Mouse (Mus musculus) embryonic facial prominence, embryonic 12.5 days (tissue): ENCODE results near the gene Hist1h3e. TPM values are rescaled to one million over a fixed set of nuclear protein-coding genes. Genes with fewer than 3 reads are reported as not detected.
A peak's percentile ranks its signal among the peaks of the same experiment; 100 is the strongest.
"Not testable (repeated sequence)": the region's sequence is repeated elsewhere in the genome, so short reads cannot be mapped to it uniquely, and the experiment has no call there.

Experiments
- ATAC-seq: fragments of 200-750 bp; cut with Nextera tagmentation; 2 replicates; pipeline ENCODE4 v1.8.0; 2017; ENCODE audit not compliant: insufficient number of reproducible peaks, insufficient read depth, low FRiP score, low TSS enrichment
- H3K27ac ChIP-seq: fragments of 300-500 bp; sonication (generic); 2 replicates; pipeline ENCODE4 v1.5.1; 2016; ENCODE audit warnings: mild to moderate bottlenecking
- H3K27me3 ChIP-seq: fragments of 300-500 bp; sonication (generic); 2 replicates; pipeline ENCODE4 v1.6.1; 2016; ENCODE audit warnings: mild to moderate bottlenecking, moderate library complexity
- H3K36me3 ChIP-seq: fragments of 300-500 bp; sonication (generic); 2 replicates; pipeline ENCODE4 v1.6.1; 2016; ENCODE audit warnings: mild to moderate bottlenecking
- H3K4me1 ChIP-seq: fragments of 300-500 bp; sonication (generic); 2 replicates; pipeline ENCODE4 v1.6.1; 2016
- H3K4me2 ChIP-seq: fragments of 300-500 bp; sonication (generic); replicated peaks from 2 replicates; pipeline ENCODE4 v1.6.1; 2016; ENCODE audit warnings: mild to moderate bottlenecking, moderate library complexity
- H3K4me3 ChIP-seq: fragments of 300-500 bp; sonication (generic); 2 replicates; pipeline ENCODE4 v1.5.1; 2016; ENCODE audit warnings: mild to moderate bottlenecking
- H3K9ac ChIP-seq: fragments of 300-500 bp; sonication (generic); 2 replicates; pipeline ENCODE4 v1.6.1; 2016; ENCODE audit warnings: mild to moderate bottlenecking, moderate library complexity
- H3K9me3 ChIP-seq: fragments of 300-500 bp; sonication (generic); 2 replicates; pipeline ENCODE4 v1.6.1; 2016; ENCODE audit warnings: mild to moderate bottlenecking, moderate library complexity
- WGBS: fragments of 180-500 bp; shearing (Covaris S2); methylation state at CpG from one replicate; pipeline ENCODE4 v1.1.7; 2016; 5-methylcytosine and 5-hydroxymethylcytosine counted together
- polyA plus RNA-seq: library from polyadenylated mRNA; unstranded; fragments of >200 nt; fragmentation: Nextera tagmentation; extraction: Ambion mirVana; gene quantifications from 2 replicates; pipeline ENCODE4 v1.2.1, GENCODE M21; 2016

Hist1h3e gene
- polyA plus RNA-seq = 9.5 and 9.6 TPM in 2 replicates

DNA sequence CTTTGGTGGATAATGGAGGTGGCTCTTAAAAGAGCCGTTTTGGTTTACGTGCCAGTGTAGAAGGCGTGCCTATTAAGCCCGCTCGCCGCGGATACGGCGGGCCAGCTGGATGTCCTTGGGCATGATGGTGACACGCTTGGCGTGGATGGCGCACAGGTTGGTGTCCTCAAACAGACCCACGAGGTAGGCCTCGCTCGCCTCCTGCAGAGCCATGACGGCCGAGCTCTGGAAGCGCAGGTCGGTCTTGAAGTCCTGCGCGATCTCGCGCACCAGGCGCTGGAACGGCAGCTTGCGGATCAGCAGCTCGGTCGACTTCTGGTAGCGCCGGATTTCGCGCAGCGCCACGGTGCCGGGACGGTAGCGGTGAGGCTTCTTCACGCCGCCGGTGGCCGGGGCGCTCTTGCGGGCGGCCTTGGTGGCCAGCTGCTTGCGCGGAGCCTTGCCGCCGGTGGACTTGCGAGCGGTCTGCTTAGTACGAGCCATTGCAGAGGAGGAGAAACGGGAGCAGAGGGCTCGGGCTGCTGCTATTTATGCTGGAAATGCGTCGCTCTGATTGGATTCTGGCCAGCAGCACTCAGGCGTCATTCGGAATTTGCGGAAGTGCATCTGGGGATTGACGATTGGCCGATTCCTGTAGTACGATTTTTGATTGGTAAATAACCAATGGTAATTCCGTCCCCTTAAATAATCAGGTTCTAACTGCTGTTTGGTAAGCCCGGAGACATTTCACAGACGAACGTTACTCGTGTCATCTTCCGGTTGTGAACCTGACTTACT is at the start of gene Hist1h3e:
Hist1h3e (minus strand) TSS at position 487 of the 777 bp plus-strand sequence.
- ATAC-seq = peak; percentile 97
- H3K9me3 ChIP-seq, H3K4me1 ChIP-seq, H3K27me3 ChIP-seq, H3K36me3 ChIP-seq: not testable (repeated sequence)
- H3K4me3 ChIP-seq = peak within 1 kb of the TSS; percentile 40
- peak within 1 kb of the TSS; percentile 74 for H3K4me2 ChIP-seq
- peak within 1 kb of the TSS; percentile 48 for H3K9ac ChIP-seq
- peak within 1 kb of the TSS; percentile 98 for H3K27ac ChIP-seq
- WGBS = under 1% methylated on average over 62 of the region's 67 CpGs

DNA sequence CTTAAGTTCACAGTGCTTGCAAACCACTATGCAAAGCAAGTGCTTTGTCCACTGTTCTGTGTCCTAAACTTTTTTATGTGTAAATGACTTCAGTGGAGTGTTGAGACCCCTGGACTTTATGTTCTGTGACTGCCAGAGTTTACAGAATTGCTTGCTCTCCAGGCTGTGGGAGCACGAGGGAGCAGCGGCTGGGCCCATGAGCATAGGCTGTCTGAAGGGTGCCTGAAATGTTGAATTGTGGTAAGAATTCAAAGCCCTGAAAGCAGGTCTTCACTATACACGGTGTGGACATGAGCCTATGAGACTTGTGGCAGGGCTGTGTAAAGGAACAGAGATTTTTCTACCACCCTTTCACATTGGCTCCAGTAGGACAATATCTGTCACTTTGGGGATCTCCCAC is 49.5 kb upstream of the Hist1h3e start:
- H3K27ac ChIP-seq = no peak overlapping the region
- WGBS = 89% methylated on average over 3 of the region's 3 CpGs

DNA sequence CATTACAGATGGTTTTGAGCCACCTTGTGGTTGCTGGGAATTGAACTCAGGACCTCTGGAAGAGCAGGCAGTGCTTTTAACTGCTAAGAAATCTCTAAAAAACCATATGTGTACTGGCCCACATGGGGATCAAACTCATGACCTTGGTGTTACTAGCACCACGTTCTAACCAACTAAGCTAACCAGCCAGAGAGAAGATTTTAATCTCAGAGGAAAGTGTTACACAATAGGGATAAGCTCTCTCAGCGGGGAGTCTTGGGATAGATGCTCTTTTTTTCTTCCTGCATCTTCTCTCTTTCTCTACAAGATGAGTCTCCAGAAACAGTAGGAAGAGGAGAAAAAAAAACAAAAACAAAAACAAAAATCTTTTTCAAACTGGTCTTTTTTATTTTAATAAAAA is 48.2 kb upstream of the Hist1h3e start:
- no peaks in the 10 kb centered on the region for H3K9me3 ChIP-seq
- H3K4me3 ChIP-seq = no peak overlapping the region
- H3K9ac ChIP-seq = no peak overlapping the region
- no peak overlapping the region for H3K4me2 ChIP-seq
- H3K36me3 ChIP-seq = no peaks in the 10 kb centered on the region
- H3K27ac ChIP-seq = no peak overlapping the region
- no peaks in the 10 kb centered on the region for H3K27me3 ChIP-seq
- no peaks in the 10 kb centered on the region for H3K4me1 ChIP-seq
- no peak for ATAC-seq
- WGBS = 65% methylated on average over 2 of the region's 2 CpGs

More for the DNA sequence above, 49.5 kb upstream of the Hist1h3e start:
- Histone ChIP-seq H3K4me3 (no peak overlapping the region), H3K9me3 (no peaks in the 10 kb centered on the region), H3K4me1 (no peaks in the 10 kb centered on the region), H3K27me3 (no peaks in the 10 kb centered on the region), H3K4me2 (no peak overlapping the region), H3K36me3 (no peaks in the 10 kb centered on the region), H3K9ac (no peak overlapping the region)
- ATAC-seq = no peak

DNA sequence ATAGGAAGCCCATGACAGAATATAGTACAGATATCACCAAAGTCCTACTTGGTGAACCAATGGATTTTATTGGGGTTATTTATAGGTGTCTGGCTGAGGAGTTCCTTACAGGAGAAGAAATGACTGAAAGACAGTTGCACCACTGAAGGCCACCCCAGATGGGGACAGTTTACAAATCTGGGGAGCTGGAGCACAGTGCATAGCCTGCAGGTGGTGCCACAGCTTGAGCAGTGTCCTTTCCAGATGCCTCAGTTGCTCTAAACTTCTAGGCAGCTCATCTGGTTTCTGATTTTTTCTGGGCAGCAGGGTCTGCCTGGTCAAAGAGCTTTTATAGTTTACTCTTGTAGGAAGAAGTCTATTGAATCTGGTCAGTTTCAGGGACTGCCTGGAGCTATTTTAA is 47.7 kb upstream of the Hist1h3e start:
- Histone ChIP-seq H3K36me3 (no peaks in the 10 kb centered on the region), H3K27me3 (no peaks in the 10 kb centered on the region), H3K9me3 (no peaks in the 10 kb centered on the region), H3K9ac (no peak overlapping the region), H3K4me1 (no peaks in the 10 kb centered on the region), H3K4me3 (no peak overlapping the region), H3K4me2 (no peak overlapping the region), H3K27ac (no peak overlapping the region)
- no peak for ATAC-seq

DNA sequence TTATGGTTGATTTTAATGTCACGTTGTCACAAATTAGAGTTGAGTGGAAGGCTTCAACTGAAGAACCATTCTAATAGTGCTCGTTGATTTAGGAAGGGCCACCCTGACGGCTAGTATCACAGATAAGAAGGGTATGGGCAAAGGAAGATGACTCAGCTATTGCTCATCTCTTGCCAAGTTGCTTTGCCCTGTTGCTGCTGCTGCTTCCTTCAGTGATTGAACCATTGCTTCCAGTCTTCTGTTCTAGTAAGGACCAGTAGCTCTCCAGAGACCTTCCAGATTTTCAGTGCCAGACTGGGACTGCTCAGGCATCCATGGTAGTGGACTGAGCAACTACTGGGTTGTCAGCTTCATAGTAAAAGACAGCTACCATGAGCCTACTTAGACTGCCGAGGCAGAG is 47.0 kb upstream of the Hist1h3e start:
- ATAC-seq = no peak
- no peak overlapping the region for H3K4me3 ChIP-seq
- H3K4me1 ChIP-seq = no peaks in the 10 kb centered on the region
- WGBS = 84% methylated on average over 4 of the region's 4 CpGs
- no peak overlapping the region for H3K27ac ChIP-seq
- no peak overlapping the region for H3K9ac ChIP-seq
- H3K27me3 ChIP-seq = no peaks in the 10 kb centered on the region
- H3K4me2 ChIP-seq = no peak overlapping the region
- no peaks in the 10 kb centered on the region for H3K9me3 ChIP-seq
- H3K36me3 ChIP-seq = no peaks in the 10 kb centered on the region

DNA sequence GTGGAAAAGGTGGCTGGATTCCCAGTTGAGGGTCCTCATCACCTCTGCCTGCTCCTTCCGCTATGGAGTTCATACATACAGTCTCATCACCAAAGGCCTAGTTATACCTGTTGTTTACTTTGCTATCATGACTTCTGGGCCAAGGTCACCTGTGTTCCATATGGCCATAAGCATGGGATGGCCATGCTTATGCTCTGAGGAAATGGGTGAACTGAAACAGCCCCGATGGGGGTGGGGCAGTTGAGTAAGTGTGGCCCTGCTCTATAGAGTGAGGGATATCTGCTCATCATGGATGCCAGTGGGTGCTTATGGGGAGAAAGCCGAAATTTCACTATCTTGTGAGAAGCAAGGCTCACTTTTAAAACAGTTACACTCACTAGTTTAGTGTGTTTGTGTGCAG is 42.9 kb upstream of the Hist1h3e start:
- H3K27ac ChIP-seq = no peak overlapping the region
- H3K4me2 ChIP-seq = no peak overlapping the region
- no peaks in the 10 kb centered on the region for H3K36me3 ChIP-seq
- ATAC-seq = no peak
- no peak overlapping the region for H3K9ac ChIP-seq
- H3K27me3 ChIP-seq = no peaks in the 10 kb centered on the region
- H3K4me1 ChIP-seq = no peaks in the 10 kb centered on the region
- H3K9me3 ChIP-seq = no peaks in the 10 kb centered on the region
- no peak overlapping the region for H3K4me3 ChIP-seq
- 90% methylated on average over 3 of the region's 3 CpGs for WGBS

DNA sequence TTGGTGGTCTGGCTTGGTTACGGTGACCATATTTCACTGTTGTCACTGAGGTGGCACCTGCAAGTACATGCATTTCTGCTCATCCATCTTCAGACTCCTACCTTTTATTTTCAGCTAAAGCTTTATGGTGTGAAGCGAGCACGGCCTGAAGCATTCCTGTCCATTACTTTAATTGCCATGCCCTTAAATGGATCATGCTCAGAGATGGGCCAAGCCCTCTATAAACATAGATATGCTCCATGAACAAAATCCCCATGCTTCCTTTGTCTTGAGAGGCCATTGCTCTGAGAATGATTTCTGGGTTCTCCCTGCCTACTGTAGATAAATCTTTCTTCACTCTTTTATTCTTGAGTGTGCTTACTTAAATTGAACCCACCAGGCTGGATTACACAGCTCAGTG is 42.3 kb upstream of the Hist1h3e start:
- Histone ChIP-seq H3K4me3 (no peak overlapping the region), H3K36me3 (no peaks in the 10 kb centered on the region), H3K4me1 (no peaks in the 10 kb centered on the region), H3K9me3 (no peaks in the 10 kb centered on the region), H3K4me2 (no peak overlapping the region), H3K27me3 (no peaks in the 10 kb centered on the region), H3K27ac (no peak overlapping the region), H3K9ac (no peak overlapping the region)
- 89% methylated on average over 3 of the region's 3 CpGs for WGBS
- ATAC-seq = no peak

DNA sequence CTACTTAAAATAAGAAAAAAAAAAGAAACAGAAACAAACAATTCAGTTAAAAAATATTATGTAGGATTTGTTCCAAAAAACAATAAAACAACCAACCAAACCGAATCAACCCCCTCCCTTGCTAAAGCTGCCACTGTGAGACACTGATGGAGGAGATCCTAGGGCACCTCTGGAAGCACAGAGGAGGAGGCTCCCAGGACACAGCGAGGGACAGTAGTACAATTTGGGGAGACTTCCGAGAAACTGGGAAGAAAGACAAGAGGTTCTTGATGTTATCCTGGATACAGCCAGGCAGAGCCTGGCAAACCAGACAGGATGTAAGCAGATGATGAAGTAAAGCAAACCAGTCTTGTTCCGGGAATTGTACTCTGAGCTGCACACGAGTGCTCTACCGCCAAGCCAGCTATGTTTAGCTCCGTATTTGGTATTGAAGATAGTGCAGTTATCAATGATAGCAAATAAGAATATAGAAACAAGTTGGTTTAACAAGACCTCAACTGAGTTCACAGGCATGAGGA is 41.1 kb upstream of the Hist1h3e start:
- no peaks in the 10 kb centered on the region for H3K36me3 ChIP-seq
- WGBS = 81% methylated on average over 7 of the region's 7 CpGs
- H3K9ac ChIP-seq = no peak overlapping the region
- no peaks in the 10 kb centered on the region for H3K27me3 ChIP-seq
- H3K9me3 ChIP-seq = no peaks in the 10 kb centered on the region
- H3K27ac ChIP-seq = no peak overlapping the region
- no peak for ATAC-seq
- no peaks in the 10 kb centered on the region for H3K4me1 ChIP-seq
- H3K4me3 ChIP-seq = no peak overlapping the region
- no peak overlapping the region for H3K4me2 ChIP-seq

DNA sequence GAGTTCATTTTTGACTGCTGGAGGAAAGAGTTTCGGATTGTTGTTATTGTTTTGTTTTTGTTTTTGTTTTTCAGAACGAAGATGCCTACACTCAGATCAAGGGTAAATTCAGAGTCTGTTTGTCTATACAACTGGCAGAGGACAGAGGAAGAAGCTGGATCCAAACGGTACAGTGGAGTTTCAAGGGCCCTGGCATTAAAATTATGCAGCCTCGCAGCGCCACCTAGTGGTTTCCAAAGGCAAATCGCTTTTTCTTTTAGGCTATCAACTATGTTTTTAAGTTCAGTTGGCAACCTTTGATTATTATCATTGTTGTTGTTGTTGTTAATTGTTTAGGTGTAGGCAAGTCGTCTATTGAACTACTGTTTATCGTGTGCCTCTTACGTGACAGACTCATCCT is 35.8 kb upstream of the Hist1h3e start:
- no peak for ATAC-seq
- H3K4me2 ChIP-seq = no peak overlapping the region

DNA sequence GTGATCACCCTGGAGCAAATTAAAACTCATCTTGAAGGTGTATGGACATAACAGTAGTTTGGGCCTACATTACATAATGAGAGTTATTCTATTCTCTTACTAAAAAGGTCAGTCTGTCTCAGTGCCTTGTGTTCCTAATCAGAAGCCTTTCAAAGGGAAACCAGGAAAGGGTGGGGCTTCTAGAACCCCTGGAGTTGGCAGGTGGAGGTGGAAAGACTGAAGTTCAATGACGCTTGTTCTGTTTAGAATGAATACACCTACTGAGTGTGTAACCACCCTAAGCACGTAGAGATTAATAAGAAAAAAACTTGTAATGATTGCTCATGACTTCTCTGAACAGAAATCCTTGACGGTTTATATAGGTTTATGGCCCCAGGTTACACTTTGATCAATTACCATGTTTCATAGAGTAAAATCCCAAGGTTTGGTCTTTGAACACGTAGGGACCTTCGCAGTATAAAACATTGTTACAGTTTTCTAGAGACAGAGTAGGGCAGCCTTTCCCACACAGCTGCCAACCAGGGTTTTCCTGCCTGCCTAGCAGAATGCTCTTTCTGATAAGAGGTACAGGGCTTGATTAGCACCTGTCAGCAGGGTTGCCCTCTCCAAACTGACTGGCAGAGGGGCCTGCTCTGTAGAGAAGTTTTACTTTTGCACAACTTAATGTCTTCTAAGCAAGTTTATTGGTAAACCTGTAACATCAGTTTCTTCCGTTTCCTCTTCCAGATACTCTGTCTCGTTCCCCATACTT is 33.6 kb upstream of the Hist1h3e start:
- H3K9me3 ChIP-seq = no peaks in the 10 kb centered on the region
- H3K4me3 ChIP-seq = no peak overlapping the region
- H3K27me3 ChIP-seq = no peaks in the 10 kb centered on the region
- no peak overlapping the region for H3K4me2 ChIP-seq
- peaks cover 5% of the 10 kb centered on the region; the same call in 1 of the 2 replicates for H3K4me1 ChIP-seq
- no peak overlapping the region for H3K9ac ChIP-seq
- ATAC-seq = no peak
- no peaks in the 10 kb centered on the region for H3K36me3 ChIP-seq
- no peak overlapping the region for H3K27ac ChIP-seq
- WGBS = 83% methylated on average over 7 of the region's 7 CpGs

More for the DNA sequence above, 35.8 kb upstream of the Hist1h3e start:
- Histone ChIP-seq H3K4me3 (no peak overlapping the region), H3K4me1 (peaks cover 3% of the 10 kb centered on the region; the same call in 1 of the 2 replicates), H3K9me3 (no peaks in the 10 kb centered on the region), H3K27me3 (no peaks in the 10 kb centered on the region), H3K36me3 (no peaks in the 10 kb centered on the region), H3K9ac (no peak overlapping the region), H3K27ac (no peak overlapping the region)
- 6% methylated on average over 9 of the region's 9 CpGs for WGBS

DNA sequence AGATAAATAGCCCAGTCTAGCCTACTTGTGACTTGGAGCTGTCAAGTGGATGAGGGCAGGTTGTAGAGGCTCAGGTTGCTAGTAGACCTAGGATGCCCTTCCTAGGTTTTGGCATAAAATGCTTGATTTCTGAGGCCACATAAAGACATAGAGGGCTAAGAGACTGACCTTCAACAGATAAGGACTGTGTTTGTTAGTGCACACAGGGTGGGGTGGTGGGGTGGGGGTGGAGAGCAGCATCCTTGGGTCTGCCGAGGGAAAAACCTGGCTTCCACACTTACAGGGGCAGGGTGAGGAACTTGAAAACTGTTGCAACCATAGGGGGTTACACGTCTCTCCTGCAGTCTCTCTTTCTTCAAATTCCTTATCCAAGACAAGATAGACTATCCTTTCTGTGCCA is 33.0 kb upstream of the Hist1h3e start:
- ATAC-seq = no peak
- no peaks in the 10 kb centered on the region for H3K36me3 ChIP-seq
- no peak overlapping the region for H3K4me2 ChIP-seq
- H3K4me3 ChIP-seq = no peak overlapping the region
- no peaks in the 10 kb centered on the region for H3K9me3 ChIP-seq
- H3K4me1 ChIP-seq = peaks cover 5% of the 10 kb centered on the region; the same call in 1 of the 2 replicates
- no peaks in the 10 kb centered on the region for H3K27me3 ChIP-seq
- no peak overlapping the region for H3K9ac ChIP-seq
- H3K27ac ChIP-seq = no peak overlapping the region
- 75% methylated on average over 2 of the region's 2 CpGs for WGBS
